Mouse (Mus musculus): ENCODE results near the gene Azin2. TPM values are rescaled to one million over a fixed set of nuclear protein-coding genes. Genes with fewer than 3 reads are reported as not detected.

Gene Azin2
- polyA plus RNA-seq, 1 experiment from 2014 or later = 5.8 TPM

GRCm38 (mm10) chr4:128892188-128892587 lies 70.1 kb downstream of the Azin2 start:
- H3K4me2 ChIP-seq = no peak overlapping the region
- H3K27me3 ChIP-seq (replicated peaks; ENCODE audit: control insufficient read depth, insufficient read depth, low read length) = no peaks in the 10 kb centered on the region
- 84% methylated on average over 6 of the region's 6 CpGs for WGBS
- no peak for ATAC-seq (replicated peaks; ENCODE audit: low FRiP score)
- no peak overlapping the region for H3K9ac ChIP-seq (ENCODE audit: low read depth, low read length)
- H3K4me1 ChIP-seq (replicated peaks; ENCODE audit: control insufficient read depth, insufficient read depth, low read length) = no peaks in the 10 kb centered on the region
- no peak overlapping the region for H3K27ac ChIP-seq (ENCODE audit: low read depth, low read length)
- H3K9me3 ChIP-seq (ENCODE audit: control insufficient read depth, low read length) = no peaks in the 10 kb centered on the region
- H3K4me3 ChIP-seq (ENCODE audit: low read depth, low read length) = no peak overlapping the region
- no peaks in the 10 kb centered on the region for H3K36me3 ChIP-seq (ENCODE audit: control insufficient read depth, insufficient read depth, low read length)
- no peak for DNase-seq (ENCODE audit: low spot score)

GRCm38 (mm10) chr4:128891746-128892145 lies 70.5 kb downstream of the Azin2 start:
- WGBS = 73% methylated on average over 6 of the region's 6 CpGs
- no peak for DNase-seq (ENCODE audit: low spot score)
- H3K4me3 ChIP-seq (ENCODE audit: low read depth, low read length) = no peak overlapping the region
- no peaks in the 10 kb centered on the region for H3K27me3 ChIP-seq (replicated peaks; ENCODE audit: control insufficient read depth, insufficient read depth, low read length)
- no peaks in the 10 kb centered on the region for H3K9me3 ChIP-seq (ENCODE audit: control insufficient read depth, low read length)
- no peak overlapping the region for H3K4me2 ChIP-seq
- no peak for ATAC-seq (replicated peaks; ENCODE audit: low FRiP score)
- H3K9ac ChIP-seq (ENCODE audit: low read depth, low read length) = no peak overlapping the region
- H3K4me1 ChIP-seq (replicated peaks; ENCODE audit: control insufficient read depth, insufficient read depth, low read length) = no peaks in the 10 kb centered on the region
- H3K27ac ChIP-seq (ENCODE audit: low read depth, low read length) = no peak overlapping the region
- no peaks in the 10 kb centered on the region for H3K36me3 ChIP-seq (ENCODE audit: control insufficient read depth, insufficient read depth, low read length)

GRCm38 (mm10) chr4:128891157-128891556 lies 71.1 kb downstream of the Azin2 start:
- Histone ChIP-seq H3K9me3 (ENCODE audit: control insufficient read depth, low read length) (no peaks in the 10 kb centered on the region), H3K4me2 (no peak overlapping the region), H3K27me3 (replicated peaks; ENCODE audit: control insufficient read depth, insufficient read depth, low read length) (peaks cover 4% of the 10 kb centered on the region; the same call in 1 of the 2 replicates), H3K9ac (ENCODE audit: low read depth, low read length) (no peak overlapping the region), H3K36me3 (ENCODE audit: control insufficient read depth, insufficient read depth, low read length) (no peaks in the 10 kb centered on the region), H3K27ac (ENCODE audit: low read depth, low read length) (no peak overlapping the region), H3K4me3 (ENCODE audit: low read depth, low read length) (no peak overlapping the region), H3K4me1 (replicated peaks; ENCODE audit: control insufficient read depth, insufficient read depth, low read length) (no peaks in the 10 kb centered on the region)
- ATAC-seq (replicated peaks; ENCODE audit: low FRiP score) = no peak
- 19% methylated on average over 1 of the region's 1 CpGs for WGBS
- DNase-seq (ENCODE audit: low spot score) = no peak

- peaks cover 11% of the 10 kb centered on the region for H3K27me3 ChIP-seq (replicated peaks; ENCODE audit: control insufficient read depth, insufficient read depth, low read length)
- no peak overlapping the region for H3K27ac ChIP-seq (ENCODE audit: low read depth, low read length)
- H3K4me1 ChIP-seq (replicated peaks; ENCODE audit: control insufficient read depth, insufficient read depth, low read length) = no peaks in the 10 kb centered on the region
- DNase-seq (ENCODE audit: low spot score) = no peak
- H3K4me3 ChIP-seq (ENCODE audit: low read depth, low read length) = no peak overlapping the region
- no peak overlapping the region for H3K4me2 ChIP-seq
- no peaks in the 10 kb centered on the region for H3K9me3 ChIP-seq (ENCODE audit: control insufficient read depth, low read length)
- no peak overlapping the region for H3K9ac ChIP-seq (ENCODE audit: low read depth, low read length)
- H3K36me3 ChIP-seq (ENCODE audit: control insufficient read depth, insufficient read depth, low read length) = no peaks in the 10 kb centered on the region
- WGBS = 68% methylated on average over 12 of the region's 12 CpGs
- ATAC-seq (replicated peaks; ENCODE audit: low FRiP score) = no peak
Observed at GRCm38 (mm10) chr4:128889752-128890630, 72.3 kb downstream of the Azin2 start.

GRCm38 (mm10) chr4:128888436-128888990 lies 73.7 kb downstream of the Azin2 start:
- Histone ChIP-seq H3K27ac (ENCODE audit: low read depth, low read length) (no peak overlapping the region), H3K9me3 (ENCODE audit: control insufficient read depth, low read length) (no peaks in the 10 kb centered on the region), H3K36me3 (ENCODE audit: control insufficient read depth, insufficient read depth, low read length) (no peaks in the 10 kb centered on the region), H3K9ac (ENCODE audit: low read depth, low read length) (no peak overlapping the region), H3K27me3 (replicated peaks; ENCODE audit: control insufficient read depth, insufficient read depth, low read length) (peaks cover 26% of the 10 kb centered on the region), H3K4me1 (replicated peaks; ENCODE audit: control insufficient read depth, insufficient read depth, low read length) (peaks cover 10% of the 10 kb centered on the region), H3K4me3 (ENCODE audit: low read depth, low read length) (no peak overlapping the region), H3K4me2 (no peak overlapping the region)
- DNase-seq (ENCODE audit: low spot score) = no peak
- WGBS = 84% methylated on average over 6 of the region's 6 CpGs
- ATAC-seq (replicated peaks; ENCODE audit: low FRiP score) = no peak

- Histone ChIP-seq H3K36me3 (ENCODE audit: control insufficient read depth, insufficient read depth, low read length) (no peaks in the 10 kb centered on the region), H3K9me3 (ENCODE audit: control insufficient read depth, low read length) (no peaks in the 10 kb centered on the region), H3K27me3 (replicated peaks; ENCODE audit: control insufficient read depth, insufficient read depth, low read length) (peaks cover 34% of the 10 kb centered on the region), H3K4me2 (no peak overlapping the region), H3K4me3 (ENCODE audit: low read depth, low read length) (no peak overlapping the region), H3K4me1 (replicated peaks; ENCODE audit: control insufficient read depth, insufficient read depth, low read length) (peaks cover 10% of the 10 kb centered on the region), H3K9ac (ENCODE audit: low read depth, low read length) (no peak overlapping the region), H3K27ac (ENCODE audit: low read depth, low read length) (no peak overlapping the region)
- DNase-seq (ENCODE audit: low spot score) (no peak), ATAC-seq (replicated peaks; ENCODE audit: low FRiP score) (no peak)
- WGBS = 71% methylated on average over 9 of the region's 9 CpGs
Observed at GRCm38 (mm10) chr4:128887641-128888091, 74.6 kb downstream of the Azin2 start.

GRCm38 (mm10) chr4:128887026-128887425 lies 75.2 kb downstream of the Azin2 start:
- no peak overlapping the region for H3K4me3 ChIP-seq (ENCODE audit: low read depth, low read length)
- H3K27ac ChIP-seq (ENCODE audit: low read depth, low read length) = no peak overlapping the region
- peaks cover 10% of the 10 kb centered on the region for H3K4me1 ChIP-seq (replicated peaks; ENCODE audit: control insufficient read depth, insufficient read depth, low read length)
- no peaks in the 10 kb centered on the region for H3K9me3 ChIP-seq (ENCODE audit: control insufficient read depth, low read length)
- H3K36me3 ChIP-seq (ENCODE audit: control insufficient read depth, insufficient read depth, low read length) = no peaks in the 10 kb centered on the region
- no peak for ATAC-seq (replicated peaks; ENCODE audit: low FRiP score)
- H3K9ac ChIP-seq (ENCODE audit: low read depth, low read length) = no peak overlapping the region
- DNase-seq (ENCODE audit: low spot score) = no peak
- H3K27me3 ChIP-seq (replicated peaks; ENCODE audit: control insufficient read depth, insufficient read depth, low read length) = peaks cover 40% of the 10 kb centered on the region
- WGBS = 73% methylated on average over 10 of the region's 10 CpGs
- H3K4me2 ChIP-seq = no peak overlapping the region

- WGBS = 54% methylated on average over 5 of the region's 5 CpGs
- DNase-seq (ENCODE audit: low spot score) = no peak
- Histone ChIP-seq H3K36me3 (ENCODE audit: control insufficient read depth, insufficient read depth, low read length) (no peaks in the 10 kb centered on the region), H3K4me2 (no peak overlapping the region), H3K9me3 (ENCODE audit: control insufficient read depth, low read length) (no peaks in the 10 kb centered on the region), H3K27me3 (replicated peaks; ENCODE audit: control insufficient read depth, insufficient read depth, low read length) (peaks cover 45% of the 10 kb centered on the region), H3K4me3 (ENCODE audit: low read depth, low read length) (no peak overlapping the region), H3K9ac (ENCODE audit: low read depth, low read length) (no peak overlapping the region), H3K4me1 (replicated peaks; ENCODE audit: control insufficient read depth, insufficient read depth, low read length) (peaks cover 10% of the 10 kb centered on the region), H3K27ac (ENCODE audit: low read depth, low read length) (no peak overlapping the region)
- no peak for ATAC-seq (replicated peaks; ENCODE audit: low FRiP score)
Observed at GRCm38 (mm10) chr4:128886571-128886970, 75.7 kb downstream of the Azin2 start.

- DNase-seq (ENCODE audit: low spot score) (no peak), ATAC-seq (replicated peaks; ENCODE audit: low FRiP score) (no peak)
- H3K27me3 ChIP-seq (replicated peaks; ENCODE audit: control insufficient read depth, insufficient read depth, low read length) = peaks cover 46% of the 10 kb centered on the region
- H3K9me3 ChIP-seq (ENCODE audit: control insufficient read depth, low read length) = no peaks in the 10 kb centered on the region
- no peaks in the 10 kb centered on the region for H3K36me3 ChIP-seq (ENCODE audit: control insufficient read depth, insufficient read depth, low read length)
- H3K4me1 ChIP-seq (replicated peaks; ENCODE audit: control insufficient read depth, insufficient read depth, low read length) = peaks cover 10% of the 10 kb centered on the region
- H3K27ac ChIP-seq (ENCODE audit: low read depth, low read length) = no peak overlapping the region
- H3K9ac ChIP-seq (ENCODE audit: low read depth, low read length) = no peak overlapping the region
- 90% methylated on average over 8 of the region's 8 CpGs for WGBS
- no peak overlapping the region for H3K4me2 ChIP-seq
- H3K4me3 ChIP-seq (ENCODE audit: low read depth, low read length) = no peak overlapping the region
Observed at GRCm38 (mm10) chr4:128885540-128885939, 76.7 kb downstream of the Azin2 start.
